Mouse (Mus musculus) adrenal gland, postnatal 4 days (tissue): Measurements from ENCODE around the gene Cd47. TPM values are rescaled to one million over a fixed set of nuclear protein-coding genes. Genes with fewer than 3 reads are reported as not detected.

Source experiments
- DNase-seq, 2 experiments: peaks; one replicate each; pipeline ENCODE4 v3.0.0; 2021 to 2022; ENCODE audit warnings: low spot score in 2 of 2, mixed read lengths in 2 of 2
- long read RNA-seq, 2 experiments: library from polyadenylated mRNA; stranded (forward); transcript quantifications; one replicate each; pipeline ENCODE4 v2.0.0; 2021
- total RNA-seq, 2 experiments: library from RNA; stranded (reverse); gene quantifications; 2 replicates each; pipeline ENCODE4 v1.2.3; 2021

Gene Cd47
- total RNA-seq, result 100 to 1,000 TPM; 167 to 169 TPM
- long read RNA-seq, experiment 1, full-length matches to known transcripts, result 53 of 216 reads
- long read RNA-seq, experiment 1, partial matches to known transcripts, result 5 of 216 reads
- long read RNA-seq, experiment 1, other reads (novel, unspliced or antisense), result 158 of 216 reads
- long read RNA-seq, experiment 2, full-length matches to known transcripts, result 133 of 397 reads
- long read RNA-seq, experiment 2, partial matches to known transcripts, result 7 of 397 reads
- long read RNA-seq, experiment 2, other reads (novel, unspliced or antisense), result 257 of 397 reads

GRCm38 (mm10) chr16:49799597-49800561, at the start of gene Cd47:
Cd47 (plus strand) TSS chr16:49800533.
- no peak for DNase-seq

- no peak for DNase-seq
Measured at GRCm38 (mm10) chr16:49752906-49753305, 47.4 kb upstream of the Cd47 start.

GRCm38 (mm10) chr16:49753318-49753717, 47.0 kb upstream of the Cd47 start:
- DNase-seq, result no peak

GRCm38 (mm10) chr16:49760517-49761203, 39.7 kb upstream of the Cd47 start:
- no peak for DNase-seq

GRCm38 (mm10) chr16:49761981-49762380, 38.4 kb upstream of the Cd47 start:
- no peak for DNase-seq

GRCm38 (mm10) chr16:49766326-49766725, 34.0 kb upstream of the Cd47 start:
- no peak for DNase-seq

GRCm38 (mm10) chr16:49768491-49769031, 31.8 kb upstream of the Cd47 start:
- no peak for DNase-seq

- DNase-seq, result no peak
Measured at GRCm38 (mm10) chr16:49769831-49770261, 30.5 kb upstream of the Cd47 start.

- DNase-seq, result no peak
Measured at GRCm38 (mm10) chr16:49770320-49771189, 29.8 kb upstream of the Cd47 start.

GRCm38 (mm10) chr16:49771609-49772396, 28.5 kb upstream of the Cd47 start:
- DNase-seq, result no peak

- DNase-seq, result no peak
Measured at GRCm38 (mm10) chr16:49772576-49772975, 27.8 kb upstream of the Cd47 start.

- DNase-seq, result no peak
Measured at GRCm38 (mm10) chr16:49773068-49773467, 27.3 kb upstream of the Cd47 start.

- no peak for DNase-seq
Measured at GRCm38 (mm10) chr16:49774059-49775001, 26.0 kb upstream of the Cd47 start.

- DNase-seq, result no peak
Measured at GRCm38 (mm10) chr16:49775002-49775966, 25.0 kb upstream of the Cd47 start.

GRCm38 (mm10) chr16:49776981-49777380, 23.4 kb upstream of the Cd47 start:
- no peak for DNase-seq

- DNase-seq, result no peak
Measured at GRCm38 (mm10) chr16:49781556-49782156, 18.7 kb upstream of the Cd47 start.

GRCm38 (mm10) chr16:49783369-49783768, 17.0 kb upstream of the Cd47 start:
- DNase-seq, result no peak
